Mouse (Mus musculus) liver, embryonic 13.5 days (tissue): Measurements from ENCODE around the gene Pyroxd1. TPM values are rescaled to one million over a fixed set of nuclear protein-coding genes. Genes with fewer than 3 reads are reported as not detected.

Experiments used
- ATAC-seq: fragments of 200-750 bp; cut with Nextera tagmentation; 2 replicates; pipeline ENCODE4 v1.8.0; 2017; ENCODE audit warnings: low read depth, mild to moderate bottlenecking, moderate number of reproducible peaks, moderate library complexity
- DNase-seq: peaks from one replicate; pipeline ENCODE4 v3.0.0; 2022
- H3K27ac ChIP-seq: fragments of 300-500 bp; sonication (generic); 2 replicates; pipeline ENCODE4 v1.5.1; 2015; ENCODE audit warnings: moderate library complexity, mild to moderate bottlenecking, inconsistent platforms
- H3K27me3 ChIP-seq: fragments of 300-500 bp; sonication (generic); 2 replicates; pipeline ENCODE4 v1.6.1; 2015; ENCODE audit warnings: mild to moderate bottlenecking, inconsistent platforms
- H3K36me3 ChIP-seq: fragments of 300-500 bp; sonication (generic); 2 replicates; pipeline ENCODE4 v1.6.1; 2015; ENCODE audit warnings: mild to moderate bottlenecking, inconsistent platforms
- H3K4me1 ChIP-seq: fragments of 300-500 bp; sonication (generic); replicated peaks from 2 replicates; pipeline ENCODE4 v1.6.1; 2015; ENCODE audit warnings: inconsistent platforms
- H3K4me2 ChIP-seq: fragments of 300-500 bp; sonication (generic); 2 replicates; pipeline ENCODE4 v1.6.1; 2015; ENCODE audit warnings: inconsistent platforms, mild to moderate bottlenecking, moderate library complexity
- H3K4me3 ChIP-seq: fragments of 300-500 bp; sonication (generic); replicated peaks from 2 replicates; pipeline ENCODE4 v1.5.1; 2015; ENCODE audit warnings: mild to moderate bottlenecking, inconsistent platforms
- H3K9ac ChIP-seq: fragments of 300-500 bp; sonication (generic); 2 replicates; pipeline ENCODE4 v1.6.1; 2015; ENCODE audit warnings: mild to moderate bottlenecking, inconsistent platforms
- H3K9me3 ChIP-seq: fragments of 300-500 bp; sonication (generic); replicated peaks from 2 replicates; pipeline ENCODE4 v1.6.1; 2016; ENCODE audit warnings: inconsistent platforms
- WGBS: fragments of 180-500 bp; shearing (Covaris S2); methylation state at CpG from one replicate; pipeline ENCODE4 v1.1.7; 2015; ENCODE audit not compliant: insufficient replicate concordance; 5-methylcytosine and 5-hydroxymethylcytosine counted together
- polyA plus RNA-seq: library from polyadenylated mRNA; unstranded; fragments of >200 nt; fragmentation: Nextera tagmentation; extraction: Ambion mirVana; gene quantifications from 2 replicates; pipeline ENCODE4 v1.2.1, GENCODE M21; 2015

Pyroxd1 gene
- polyA plus RNA-seq, 1 experiment from 2014 or later, result 5.6 TPM

- DNase-seq, result no peak
- no peak overlapping the region for H3K4me3 ChIP-seq
- H3K36me3 ChIP-seq, result peaks cover 66% of the 10 kb centered on the region
- H3K4me1 ChIP-seq, result no peaks in the 10 kb centered on the region
- no peak overlapping the region for H3K4me2 ChIP-seq
- no peaks in the 10 kb centered on the region for H3K9me3 ChIP-seq
- no peak for ATAC-seq
- H3K27me3 ChIP-seq, result no peaks in the 10 kb centered on the region
- no peak overlapping the region for H3K27ac ChIP-seq
- 68% methylated on average over 1 of the region's 1 CpGs for WGBS
- H3K9ac ChIP-seq, result no peak overlapping the region
Measured at GRCm38 (mm10) chr6:142377081-142377480, 31.6 kb downstream of the Pyroxd1 start.

DNA sequence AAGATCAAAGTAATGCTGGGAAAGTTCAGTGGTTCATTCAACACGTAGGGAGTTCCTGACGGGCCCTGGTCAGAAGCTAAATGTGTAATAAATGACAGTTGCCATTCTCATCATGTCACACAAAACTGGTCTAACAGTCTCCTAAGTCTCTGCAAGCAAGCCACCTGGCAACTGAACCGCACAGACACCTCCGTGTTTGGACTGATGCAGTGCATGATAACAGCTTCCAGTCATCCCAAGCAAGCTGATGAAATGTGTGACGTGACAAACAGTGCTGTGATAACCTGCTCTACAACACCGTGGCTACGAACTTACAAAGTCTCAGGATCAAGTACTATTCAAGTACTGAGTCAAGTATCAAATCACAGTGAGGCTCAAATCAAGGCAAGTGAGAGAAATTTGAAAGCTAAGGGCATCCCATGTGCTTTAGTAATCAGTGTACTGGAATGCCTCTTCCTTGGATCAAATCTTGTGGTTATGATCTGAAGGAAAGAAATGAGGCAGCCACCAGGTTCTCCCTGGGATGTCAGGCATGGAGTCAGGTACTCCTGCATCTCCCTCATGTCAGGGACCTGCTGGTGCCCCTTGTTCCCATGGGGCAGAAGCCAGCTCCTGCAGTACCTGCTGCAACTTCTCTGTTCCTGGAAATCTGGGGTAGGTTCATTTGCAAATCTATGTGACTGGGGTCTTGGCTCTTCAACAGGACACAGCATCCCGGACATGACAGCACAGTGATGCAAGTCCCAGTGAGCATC lies 33.3 kb downstream of the Pyroxd1 start:
- ATAC-seq (no peak), DNase-seq (no peak)
- no peak overlapping the region for H3K4me2 ChIP-seq
- no peaks in the 10 kb centered on the region for H3K4me1 ChIP-seq
- H3K9ac ChIP-seq, result no peak overlapping the region
- 83% methylated on average over 8 of the region's 8 CpGs for whole genome bisulfite sequencing
- H3K27me3 ChIP-seq, result no peaks in the 10 kb centered on the region
- H3K36me3 ChIP-seq, result peaks cover 51% of the 10 kb centered on the region
- H3K4me3 ChIP-seq, result no peak overlapping the region
- H3K27ac ChIP-seq, result no peak overlapping the region
- no peaks in the 10 kb centered on the region for H3K9me3 ChIP-seq

DNA sequence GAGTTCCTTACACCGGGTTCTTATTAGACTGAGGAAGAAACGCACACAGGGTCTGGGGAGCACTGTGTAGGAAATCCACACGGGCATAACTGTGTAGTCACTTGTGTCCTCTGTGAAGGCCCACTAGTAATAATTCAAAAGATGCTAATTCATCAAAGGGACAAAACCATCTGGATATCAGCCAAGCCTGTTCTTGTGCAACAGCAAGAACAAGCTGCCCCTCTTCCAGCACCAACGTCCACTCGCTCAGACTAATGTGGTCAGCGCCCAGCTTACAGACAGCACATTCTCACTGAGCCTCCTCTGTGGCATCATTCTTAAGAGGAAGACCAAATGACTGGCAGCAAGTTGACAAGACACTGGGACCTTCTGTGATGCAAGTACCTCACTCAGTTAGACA lies 34.5 kb downstream of the Pyroxd1 start:
- 78% methylated on average over 6 of the region's 6 CpGs for WGBS
- DNase-seq, result no peak

DNA sequence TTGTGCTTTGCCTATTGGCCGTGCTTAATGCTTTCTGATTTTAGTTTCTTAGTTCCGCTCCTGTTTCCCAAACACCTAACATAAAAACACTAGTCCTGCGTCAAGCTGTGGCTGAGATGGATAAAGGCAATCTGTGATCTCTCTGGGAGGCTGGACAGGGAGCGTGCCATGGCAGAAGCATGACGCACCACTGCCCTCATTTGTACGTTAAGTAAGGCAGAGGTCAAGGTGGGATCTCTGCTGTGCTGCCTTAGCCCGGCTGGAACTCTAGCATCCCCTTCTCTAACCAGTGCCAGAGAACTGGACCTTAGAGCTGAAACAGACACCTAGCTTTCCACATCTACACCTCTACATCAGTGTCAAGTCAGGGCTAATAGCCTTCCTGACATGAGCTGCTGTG lies 36.2 kb downstream of the Pyroxd1 start:
- no peak for ATAC-seq

More for the DNA sequence above, 34.5 kb downstream of the Pyroxd1 start:
- Histone ChIP-seq H3K27ac (no peak overlapping the region), H3K36me3 (peaks cover 39% of the 10 kb centered on the region), H3K4me3 (no peak overlapping the region), H3K27me3 (no peaks in the 10 kb centered on the region), H3K4me1 (no peaks in the 10 kb centered on the region), H3K9ac (no peak overlapping the region), H3K4me2 (no peak overlapping the region), H3K9me3 (no peaks in the 10 kb centered on the region)
- no peak for ATAC-seq

GRCm38 (mm10) chr6:142384521-142384920 lies 39.1 kb downstream of the Pyroxd1 start:
- H3K9ac ChIP-seq, result no peak overlapping the region
- H3K4me3 ChIP-seq, result no peak overlapping the region
- H3K36me3 ChIP-seq, result no peaks in the 10 kb centered on the region; the same call in none of the 2 replicates
- 80% methylated on average over 9 of the region's 9 CpGs for WGBS
- no peak for DNase-seq
- H3K27ac ChIP-seq, result no peak overlapping the region
- H3K27me3 ChIP-seq, result no peaks in the 10 kb centered on the region
- no peaks in the 10 kb centered on the region for H3K9me3 ChIP-seq
- ATAC-seq, result no peak
- no peak overlapping the region for H3K4me2 ChIP-seq
- peaks cover 25% of the 10 kb centered on the region for H3K4me1 ChIP-seq

More for the DNA sequence above, 36.2 kb downstream of the Pyroxd1 start:
- DNase-seq, result no peak
- Histone ChIP-seq H3K4me3 (no peak overlapping the region), H3K36me3 (peaks cover 23% of the 10 kb centered on the region), H3K4me2 (no peak overlapping the region), H3K9me3 (no peaks in the 10 kb centered on the region), H3K27ac (no peak overlapping the region), H3K9ac (no peak overlapping the region), H3K4me1 (peaks cover 8% of the 10 kb centered on the region), H3K27me3 (no peaks in the 10 kb centered on the region)
- whole genome bisulfite sequencing, result 86% methylated on average over 7 of the region's 7 CpGs

- Histone ChIP-seq H3K4me2 (peak overlapping the region; percentile 78), H3K9ac (peak overlapping the region; percentile 77), H3K4me1 (peaks cover 37% of the 10 kb centered on the region), H3K9me3 (no peaks in the 10 kb centered on the region), H3K36me3 (no peaks in the 10 kb centered on the region; the same call in none of the 2 replicates), H3K4me3 (peak overlapping the region; percentile 94), H3K27me3 (no peaks in the 10 kb centered on the region), H3K27ac (peak overlapping the region; percentile 83)
- DNase-seq (peak; percentile 7), ATAC-seq (peak; percentile 68)
- 1% methylated on average over 31 of the region's 31 CpGs for WGBS
Measured at GRCm38 (mm10) chr6:142386285-142387010, 41.0 kb downstream of the Pyroxd1 start.

DNA sequence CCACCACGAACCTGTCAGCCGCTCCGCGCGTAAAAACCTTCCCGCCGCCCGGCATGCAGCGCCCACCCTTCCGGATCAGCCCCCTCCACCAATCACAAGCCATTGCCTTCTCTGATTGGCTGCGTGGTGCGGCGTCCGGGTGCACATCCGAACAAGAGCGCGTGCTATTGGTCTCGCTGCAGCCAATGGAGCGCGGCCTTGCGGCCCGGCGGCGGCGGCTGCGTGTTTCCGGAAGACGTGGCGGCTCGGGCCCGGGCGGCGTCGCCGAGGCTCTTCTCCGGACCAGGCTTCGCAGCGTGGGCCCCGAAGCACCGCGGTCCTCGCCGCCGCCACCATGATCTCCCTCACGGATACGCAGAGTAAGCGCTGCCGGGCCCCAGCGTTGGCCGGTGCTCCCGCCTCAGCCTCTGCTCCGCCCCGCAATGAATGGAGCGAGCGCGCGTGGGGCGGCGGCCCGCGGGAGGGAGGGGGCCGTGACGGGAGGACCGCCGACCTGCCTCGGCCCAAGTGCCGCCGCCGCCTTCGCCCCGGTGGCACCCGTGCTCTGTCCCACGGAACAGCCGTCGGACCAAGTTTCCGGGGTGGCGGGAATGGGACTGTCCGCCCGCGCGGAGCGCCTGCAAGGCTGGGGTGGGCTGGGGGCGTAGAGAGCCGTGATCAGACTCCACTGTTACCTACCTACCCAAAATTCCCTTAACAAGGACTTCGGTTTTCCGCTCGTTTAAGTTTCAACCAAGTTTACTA lies 41.7 kb downstream of the Pyroxd1 start, which contains the start of the genes Recql and Golt1b:
Recql (minus strand) TSS at position 77 of the 744 bp plus-strand sequence.
Golt1b (plus strand) TSS at position 211 of the 744 bp plus-strand sequence.
- Histone ChIP-seq H3K27me3 (no peaks in the 10 kb centered on the region), H3K9ac (peak within 1 kb of the TSS; percentile 92), H3K27ac (peak within 1 kb of the TSS; percentile 83), H3K36me3 (peaks cover 3% of the 10 kb centered on the region), H3K4me1 (peaks cover 44% of the 10 kb centered on the region), H3K9me3 (no peaks in the 10 kb centered on the region), H3K4me2 (peak within 1 kb of the TSS; percentile 79), H3K4me3 (peak within 1 kb of the TSS; percentile 94)
- ATAC-seq, result peak; percentile 99
- under 1% methylated on average over 87 of the region's 87 CpGs for WGBS
- DNase-seq, result peak; percentile 95

- peak overlapping the region; percentile 92 for H3K9ac ChIP-seq
- peaks cover 51% of the 10 kb centered on the region for H3K4me1 ChIP-seq
- ATAC-seq (no peak), DNase-seq (no peak)
- H3K36me3 ChIP-seq, result peaks cover 3% of the 10 kb centered on the region; the same call in 1 of the 2 replicates
- WGBS, result 9% methylated on average over 8 of the region's 8 CpGs
- peak overlapping the region; percentile 79 for H3K4me2 ChIP-seq
- peak overlapping the region; percentile 94 for H3K4me3 ChIP-seq
- no peaks in the 10 kb centered on the region for H3K9me3 ChIP-seq
- no peaks in the 10 kb centered on the region for H3K27me3 ChIP-seq
- H3K27ac ChIP-seq, result peak overlapping the region; percentile 73
Measured at GRCm38 (mm10) chr6:142387755-142388271, 42.4 kb downstream of the Pyroxd1 start.

GRCm38 (mm10) chr6:142389101-142389500 lies 43.6 kb downstream of the Pyroxd1 start:
- peak overlapping the region; percentile 79 for H3K4me2 ChIP-seq
- H3K4me3 ChIP-seq, result no peak overlapping the region
- H3K36me3 ChIP-seq, result peaks cover 16% of the 10 kb centered on the region
- peaks cover 53% of the 10 kb centered on the region for H3K4me1 ChIP-seq
- no peaks in the 10 kb centered on the region for H3K9me3 ChIP-seq
- ATAC-seq, result no peak
- no peak for DNase-seq
- no peak overlapping the region for H3K27ac ChIP-seq
- H3K9ac ChIP-seq, result no peak overlapping the region; the same call in 1 of the 2 replicates
- no peaks in the 10 kb centered on the region for H3K27me3 ChIP-seq
- 46% methylated on average over 2 of the region's 2 CpGs for WGBS

DNA sequence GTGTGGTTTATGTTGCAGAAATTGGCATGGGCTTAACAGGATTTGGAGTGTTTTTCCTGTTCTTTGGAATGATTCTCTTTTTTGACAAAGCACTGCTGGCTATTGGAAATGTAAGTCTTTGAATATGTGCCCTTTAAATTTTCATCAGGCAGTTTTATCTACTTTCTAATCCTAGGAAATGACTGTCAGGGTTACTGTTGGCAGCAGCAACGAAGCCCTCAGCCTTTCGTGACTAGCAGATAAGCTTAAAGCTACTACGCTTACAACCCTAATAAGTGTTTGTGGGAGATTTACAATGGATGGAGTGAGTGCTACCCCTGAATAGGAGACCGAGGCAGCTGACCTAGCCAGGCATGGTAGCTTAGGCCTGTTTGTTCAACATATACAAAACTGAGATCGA lies 46.9 kb downstream of the Pyroxd1 start:
- no peak overlapping the region; the same call in 1 of the 2 replicates for H3K9ac ChIP-seq
- H3K27ac ChIP-seq, result peak overlapping the region; percentile 34; the same call in 1 of the 2 replicates
- ATAC-seq (no peak), DNase-seq (no peak)
- H3K4me3 ChIP-seq, result no peak overlapping the region
- H3K4me1 ChIP-seq, result peaks cover 47% of the 10 kb centered on the region
- H3K36me3 ChIP-seq, result peaks cover 42% of the 10 kb centered on the region
- no peaks in the 10 kb centered on the region for H3K27me3 ChIP-seq
- H3K4me2 ChIP-seq, result no peak overlapping the region
- WGBS, result 44% methylated on average over 5 of the region's 5 CpGs
- H3K9me3 ChIP-seq, result no peaks in the 10 kb centered on the region
